In genomic region chr4:124663034-124663433, GRCm38 (mm10) we compare ENCODE assay signal across 16 mouse cellular contexts. TPM values are rescaled to one million over a fixed set of nuclear protein-coding genes. Genes with fewer than 3 reads are reported as not detected.
DNase-seq lines count a peak whose midpoint lies in the region; ATAC-seq and TF ChIP-seq lines count a peak whose summit lies in the region.
"Had no signal": no experiment of that assay in that cellular context is flagged by ENCODE, and none has a peak within 500 bp of the region (broad histone marks: within the 10 kb centered on the region; RNA-seq: fewer than 3 reads in every experiment).

No protein-coding gene starts in this region.

- H3K4me2 ChIP-seq in kidney, postnatal 0 days (ENCODE audit: low read length), result no peak overlapping the region
- no peak overlapping the region for H3K4me2 ChIP-seq in kidney, embryonic 15.5 days
- H3K4me2 ChIP-seq in neural tube, embryonic 11.5 days (ENCODE audit: low read depth), result 0 out of 2 replicates have a peak overlapping the region, but pooled peaks have one; percentile 5

- no peak for ATAC-seq in kidney, postnatal 0 days (replicated peaks; ENCODE audit: low FRiP score, low read depth)
- ATAC-seq in kidney, embryonic 15.5 days (replicated peaks; ENCODE audit: low FRiP score), result no peak
- ATAC-seq in neural tube, embryonic 11.5 days (ENCODE audit: insufficient read depth, low FRiP score, low TSS enrichment), result no peak
- peak; percentile 62 for ATAC-seq in common myeloid progenitor, adult 5-6 weeks (replicated peaks; ENCODE audit: low read depth, poor library complexity, severe bottlenecking)
- ATAC-seq in erythroblast, adult 5-6 weeks (replicated peaks; ENCODE audit: low FRiP score, poor library complexity, severe bottlenecking), result no peak

- H3K4me3 ChIP-seq in kidney, postnatal 0 days (replicated peaks; ENCODE audit: low read depth, low read length), result no peak overlapping the region
- H3K4me3 ChIP-seq in kidney, embryonic 15.5 days (replicated peaks), result no peak overlapping the region
- H3K4me3 ChIP-seq in neural tube, embryonic 11.5 days (ENCODE audit: low read depth, low read length), result no peak overlapping the region

- no peak overlapping the region for H3K27ac ChIP-seq in kidney, postnatal 0 days
- H3K27ac ChIP-seq in kidney, embryonic 15.5 days, result no peak overlapping the region
- H3K27ac ChIP-seq in neural tube, embryonic 11.5 days (ENCODE audit: low read depth, low read length), result no peak overlapping the region

- peaks cover 11% of the 10 kb centered on the region for H3K4me1 ChIP-seq in kidney, postnatal 0 days (replicated peaks; ENCODE audit: insufficient read depth, low read length)
- H3K4me1 ChIP-seq in kidney, embryonic 15.5 days, result peaks cover 21% of the 10 kb centered on the region
- H3K4me1 ChIP-seq in neural tube, embryonic 11.5 days (ENCODE audit: control insufficient read depth, insufficient read depth, low read length), result peaks cover 26% of the 10 kb centered on the region

- no peak for DNase-seq in kidney, postnatal 0 days (ENCODE audit: low spot score)
- DNase-seq in neural tube, embryonic 11.5 days (ENCODE audit: low spot score), result no peak
- DNase-seq in neural tube, embryonic 10.5 days (ENCODE audit: extremely low spot score, low spot score), result no peak
- no peak for DNase-seq in urinary bladder, postnatal 4 days (ENCODE audit: low spot score in 2 of 2)
- DNase-seq: cerebellum, adult 9-11 months; gastrocnemius, postnatal 10 days; heart, postnatal 4 days; kidney, postnatal 25 days had no signal

- no peaks in the 10 kb centered on the region for H3K9me3 ChIP-seq in kidney, postnatal 0 days (replicated peaks; ENCODE audit: low read length)
- H3K9me3 ChIP-seq in kidney, embryonic 15.5 days (replicated peaks), result no peaks in the 10 kb centered on the region
- H3K9me3 ChIP-seq in neural tube, embryonic 11.5 days (ENCODE audit: control insufficient read depth, low read length), result no peaks in the 10 kb centered on the region

- TF ChIP-seq CTCF in kidney, postnatal 0 days (IDR thresholded peaks at IDR 0.05; ENCODE audit: low read depth), result peak; percentile 65

- H3K36me3 ChIP-seq in kidney, postnatal 0 days (ENCODE audit: insufficient read depth, low read length), result no peaks in the 10 kb centered on the region
- H3K36me3 ChIP-seq in kidney, embryonic 15.5 days, result no peaks in the 10 kb centered on the region
- no peaks in the 10 kb centered on the region for H3K36me3 ChIP-seq in neural tube, embryonic 11.5 days (ENCODE audit: control insufficient read depth, insufficient read depth, low read length)

- peaks cover 68% of the 10 kb centered on the region for H3K27me3 ChIP-seq in kidney, postnatal 0 days (ENCODE audit: insufficient read depth, low read length)
- peaks cover 98% of the 10 kb centered on the region for H3K27me3 ChIP-seq in kidney, embryonic 15.5 days
- peaks cover 64% of the 10 kb centered on the region for H3K27me3 ChIP-seq in neural tube, embryonic 11.5 days (ENCODE audit: control insufficient read depth, insufficient read depth, low read length)

- WGBS in kidney, postnatal 0 days, result 38% methylated on average over 3 of the region's 3 CpGs
- 46% methylated on average over 3 of the region's 3 CpGs for whole genome bisulfite sequencing in kidney, embryonic 15.5 days
- WGBS in neural tube, embryonic 11.5 days, result 53% methylated on average over 3 of the region's 3 CpGs

- no peak overlapping the region for H3K9ac ChIP-seq in kidney, postnatal 0 days (ENCODE audit: low read depth, low read length)
- H3K9ac ChIP-seq in kidney, embryonic 15.5 days, result no peak overlapping the region
- H3K9ac ChIP-seq in neural tube, embryonic 11.5 days (ENCODE audit: low read length), result no peak overlapping the region

RNA-seq across cellular contexts. Expression of gene Pou3f1, which starts 6.4 kb away (rescaled TPM):
- polyA plus RNA-seq in kidney, postnatal 0 days (2015; fragmentation: Nextera tagmentation; extraction: Ambion mirVana), result 0.43 and 0.57 TPM in 2 replicates
- 0.62 and 0.69 TPM in 2 replicates for polyA plus RNA-seq in kidney, embryonic 15.5 days (2015; fragmentation: Nextera tagmentation; extraction: Ambion mirVana)
- 17.0 and 17.1 TPM in 2 replicates for polyA plus RNA-seq in neural tube, embryonic 11.5 days (2014; fragmentation: Nextera tagmentation; extraction: Ambion mirVana)
- not detected in 2 replicates for total RNA-seq in common myeloid progenitor, adult 5-6 weeks (2017)
- total RNA-seq in erythroblast, adult 5-6 weeks (2015; ENCODE audit: low replicate concordance), result not detected in 2 replicates
- not detected in 2 replicates for total RNA-seq in erythroblast, adult 5-6 weeks (2017; ENCODE audit: low replicate concordance)
- total RNA-seq: neutrophil, adult 5-6 weeks had no signal

RNA-seq across cellular contexts. Expression of gene Utp11, which starts 30.4 kb away (rescaled TPM):
- polyA plus RNA-seq in kidney, postnatal 0 days (2015; fragmentation: Nextera tagmentation; extraction: Ambion mirVana), result 61.8 and 63.0 TPM in 2 replicates
- 78.5 and 81.9 TPM in 2 replicates for polyA plus RNA-seq in kidney, embryonic 15.5 days (2015; fragmentation: Nextera tagmentation; extraction: Ambion mirVana)
- 54.0 and 56.7 TPM in 2 replicates for polyA plus RNA-seq in neural tube, embryonic 11.5 days (2014; fragmentation: Nextera tagmentation; extraction: Ambion mirVana)
- 86.8 and 98.8 TPM in 2 replicates for total RNA-seq in common myeloid progenitor, adult 5-6 weeks (2017)
- 6.7 and 20.8 TPM in 2 replicates for total RNA-seq in erythroblast, adult 5-6 weeks (2015; ENCODE audit: low replicate concordance)
- total RNA-seq in erythroblast, adult 5-6 weeks (2017; ENCODE audit: low replicate concordance), result 4.5 and 15.1 TPM in 2 replicates

RNA-seq across cellular contexts. Expression of gene Fhl3, which starts 37.5 kb away (rescaled TPM):
- polyA plus RNA-seq in kidney, postnatal 0 days (2015; fragmentation: Nextera tagmentation; extraction: Ambion mirVana), result 9.4 and 10.0 TPM in 2 replicates
- polyA plus RNA-seq in kidney, embryonic 15.5 days (2015; fragmentation: Nextera tagmentation; extraction: Ambion mirVana), result 8.4 and 12.4 TPM in 2 replicates
- 6.2 and 6.5 TPM in 2 replicates for polyA plus RNA-seq in neural tube, embryonic 11.5 days (2014; fragmentation: Nextera tagmentation; extraction: Ambion mirVana)
- 4.1 and 5.3 TPM in 2 replicates for total RNA-seq in common myeloid progenitor, adult 5-6 weeks (2017)
- total RNA-seq in erythroblast, adult 5-6 weeks (2015; ENCODE audit: low replicate concordance), result 4.2 and 7.5 TPM in 2 replicates
- 0.77 and 1.3 TPM in 2 replicates for total RNA-seq in erythroblast, adult 5-6 weeks (2017; ENCODE audit: low replicate concordance)

RNA-seq across cellular contexts. Expression of gene Sf3a3, which starts 51.5 kb away (rescaled TPM):
- 92.4 and 103 TPM in 2 replicates for polyA plus RNA-seq in kidney, postnatal 0 days (2015; fragmentation: Nextera tagmentation; extraction: Ambion mirVana)
- 171 and 175 TPM in 2 replicates for polyA plus RNA-seq in kidney, embryonic 15.5 days (2015; fragmentation: Nextera tagmentation; extraction: Ambion mirVana)
- polyA plus RNA-seq in neural tube, embryonic 11.5 days (2014; fragmentation: Nextera tagmentation; extraction: Ambion mirVana), result 196 TPM in 2 replicates
- 162 and 189 TPM in 2 replicates for total RNA-seq in common myeloid progenitor, adult 5-6 weeks (2017)
- total RNA-seq in erythroblast, adult 5-6 weeks (2015; ENCODE audit: low replicate concordance), result 14.2 and 24.2 TPM in 2 replicates
- total RNA-seq in erythroblast, adult 5-6 weeks (2017; ENCODE audit: low replicate concordance), result 26.2 and 34.7 TPM in 2 replicates

RNA-seq across cellular contexts. Expression of gene 3100002H09Rik, which starts 52.4 kb away (rescaled TPM):
- polyA plus RNA-seq in kidney, postnatal 0 days (2015; fragmentation: Nextera tagmentation; extraction: Ambion mirVana), result not detected in 2 replicates
- not detected in 2 replicates for polyA plus RNA-seq in kidney, embryonic 15.5 days (2015; fragmentation: Nextera tagmentation; extraction: Ambion mirVana)
- 0.54 and 0.57 TPM in 2 replicates for polyA plus RNA-seq in neural tube, embryonic 11.5 days (2014; fragmentation: Nextera tagmentation; extraction: Ambion mirVana)
- total RNA-seq in common myeloid progenitor, adult 5-6 weeks (2017), result not detected in 2 replicates
- not detected in 2 replicates for total RNA-seq in erythroblast, adult 5-6 weeks (2015; ENCODE audit: low replicate concordance)
- total RNA-seq in erythroblast, adult 5-6 weeks (2017; ENCODE audit: low replicate concordance), result not detected in 2 replicates
- total RNA-seq: adrenal gland, postnatal 36 days; gastrocnemius, postnatal 10 days; heart, postnatal 4 days; neutrophil, adult 5-6 weeks had no signal
- polyA plus RNA-seq: lung, embryonic 16.5 days; small intestine, adult 2 months; testis, adult 2 months had no signal

Comparison
In these comparisons a context has a peak if more than half of its experiments do, and no peak if none do; other contexts are left out.
1. RNA of gene Pou3f1, which starts 6.4 kb away (polyA plus RNA-seq): 17.0 to 17.1 TPM in neural tube, embryonic 11.5 days; 0.62 to 0.69 TPM in kidney, embryonic 15.5 days and 0.43 to 0.57 TPM in kidney, postnatal 0 days; every median in the first group is over 10 times any median in the second.